Mouse (Mus musculus) embryo, embryonic 10 days (tissue): Measurements from ENCODE around the gene Ctsll3.
A peak's percentile ranks its signal among the peaks of the same experiment; 100 is the strongest.

Experiments used
- DNase-seq: peaks from one replicate; pipeline ENCODE4 v3.0.0-alpha.2; 2015; ENCODE audit warnings: low spot score

Gene Ctsll3

DNA sequence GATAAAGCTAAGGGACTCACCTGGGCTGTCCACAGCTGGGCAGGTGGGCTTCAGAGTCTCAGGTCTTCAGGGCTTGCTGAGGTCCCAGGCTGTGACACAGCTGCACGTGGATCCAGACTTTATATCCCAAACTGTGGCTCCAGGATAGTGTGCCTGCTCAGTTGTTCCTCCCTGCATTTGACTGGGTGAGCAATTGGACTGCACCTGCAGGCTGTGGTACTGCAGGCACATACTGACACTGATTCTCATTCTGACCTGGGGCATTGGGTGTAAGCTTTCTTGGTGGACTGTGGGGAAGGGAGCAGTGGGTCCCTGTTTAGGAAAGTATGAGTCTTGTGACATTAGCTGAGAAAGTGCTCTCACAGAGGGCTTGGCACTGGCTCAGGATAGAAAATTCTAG is at the start of gene Ctsll3:
Gene Ctsll3, minus strand, starts transcription at position 101 of the 400 bp plus-strand sequence.
- DNase-seq, result no peak

DNA sequence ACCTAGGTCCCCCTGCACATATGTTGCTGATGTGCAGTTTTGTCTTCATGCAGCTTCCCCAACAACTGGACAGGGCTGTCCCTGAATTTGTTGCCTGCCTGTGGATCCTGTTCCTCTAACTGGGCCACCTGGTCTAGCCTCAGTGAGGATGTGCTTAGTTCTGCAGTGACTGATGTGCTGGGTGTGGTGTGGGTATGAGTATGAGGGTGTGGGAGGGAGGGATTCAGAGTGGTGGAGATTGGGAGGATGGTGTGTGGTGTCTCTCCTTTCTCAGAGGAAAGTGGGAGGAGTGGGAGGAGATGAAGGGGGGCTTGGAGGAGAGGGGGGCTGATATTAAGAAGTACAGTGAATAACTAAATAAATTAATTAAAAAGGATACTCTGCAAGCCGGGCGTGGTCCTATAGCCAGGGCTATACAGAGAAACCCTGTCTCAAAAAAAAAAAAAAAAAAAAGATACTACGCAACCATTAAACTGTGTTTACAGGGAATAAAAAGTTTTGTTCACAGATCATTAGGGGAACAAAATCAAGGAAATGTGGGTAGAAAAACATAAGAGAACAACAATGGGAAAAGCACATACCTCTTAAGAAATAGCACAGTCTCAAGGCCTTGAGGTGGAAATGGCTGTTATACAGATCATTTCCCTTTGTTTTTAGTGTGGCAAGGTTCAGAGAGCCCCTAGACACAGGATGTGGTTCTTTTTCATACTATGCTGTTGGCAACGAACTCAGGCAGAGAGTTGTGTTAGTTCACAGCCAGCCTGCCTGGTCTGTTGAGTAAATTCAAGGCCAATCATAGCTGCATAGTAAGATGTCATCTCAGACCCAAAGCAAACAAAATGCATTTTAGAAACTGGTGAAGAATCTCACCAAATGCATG is 45.8 kb upstream of the Ctsll3 start:
- DNase-seq, result no peak

DNA sequence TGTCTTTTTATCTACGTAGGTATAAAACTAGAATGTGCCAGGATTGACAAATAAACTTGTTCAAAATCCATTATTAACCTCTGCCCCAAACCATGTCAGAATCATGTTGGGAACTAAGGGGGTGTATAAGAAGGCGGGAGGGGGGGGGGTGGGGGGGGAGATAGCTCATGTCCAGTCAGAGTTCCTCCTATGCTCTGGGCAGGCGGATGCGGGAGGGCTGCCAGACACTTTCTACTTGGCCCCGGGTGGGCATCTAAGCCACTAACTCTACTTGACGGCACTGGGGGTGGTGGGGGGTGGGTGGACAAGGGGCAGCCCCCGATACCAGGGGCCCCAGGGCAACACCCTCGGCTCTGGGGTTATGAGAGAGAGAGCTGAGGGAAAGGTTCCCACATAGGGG is 40.5 kb upstream of the Ctsll3 start:
- DNase-seq, result no peak

DNA sequence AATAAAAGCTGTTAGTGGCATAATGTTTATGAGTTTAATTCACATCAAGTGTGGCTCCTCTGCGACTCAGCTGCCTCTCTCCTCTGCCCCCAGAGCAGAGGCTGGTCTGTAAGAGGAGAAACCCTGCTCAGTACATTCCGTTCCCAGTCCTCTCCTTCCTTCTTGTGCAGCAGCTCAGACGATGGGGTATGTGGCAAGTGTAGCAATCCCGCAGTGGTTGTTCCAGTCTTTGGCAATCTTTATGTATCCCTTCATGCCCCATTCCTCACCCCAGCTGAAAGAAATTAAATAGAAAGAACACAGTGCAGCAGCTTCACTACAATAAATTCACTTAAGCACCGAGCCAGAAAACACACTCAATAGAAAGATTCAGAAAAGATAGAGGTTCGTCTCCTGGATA is 40.1 kb upstream of the Ctsll3 start:
- DNase-seq, result no peak

DNA sequence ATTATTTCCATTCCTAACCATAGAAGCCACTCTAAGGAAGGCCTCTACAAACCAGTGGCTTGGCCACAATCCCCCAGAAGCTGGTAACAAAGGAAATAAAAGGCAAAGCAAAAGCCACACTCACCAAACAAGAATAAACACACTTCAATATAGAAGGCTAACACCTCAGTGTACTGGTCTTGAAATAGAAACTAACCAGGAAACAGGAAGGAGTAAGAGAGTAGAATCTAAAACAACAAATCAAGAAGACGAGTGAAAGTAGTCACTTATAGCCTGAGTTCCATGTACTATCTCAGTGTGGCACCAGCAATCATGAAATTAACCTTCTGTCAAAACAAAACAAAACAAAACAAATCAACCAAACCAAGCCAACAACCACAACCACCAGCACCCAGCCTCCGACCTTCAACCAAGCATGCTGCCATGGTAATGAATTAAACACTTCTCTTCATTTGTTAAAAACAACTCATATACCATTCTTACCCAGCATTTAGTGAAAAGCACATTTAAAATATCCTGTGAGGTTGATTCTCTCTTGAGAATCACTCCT is 36.8 kb upstream of the Ctsll3 start:
- DNase-seq, result no peak

DNA sequence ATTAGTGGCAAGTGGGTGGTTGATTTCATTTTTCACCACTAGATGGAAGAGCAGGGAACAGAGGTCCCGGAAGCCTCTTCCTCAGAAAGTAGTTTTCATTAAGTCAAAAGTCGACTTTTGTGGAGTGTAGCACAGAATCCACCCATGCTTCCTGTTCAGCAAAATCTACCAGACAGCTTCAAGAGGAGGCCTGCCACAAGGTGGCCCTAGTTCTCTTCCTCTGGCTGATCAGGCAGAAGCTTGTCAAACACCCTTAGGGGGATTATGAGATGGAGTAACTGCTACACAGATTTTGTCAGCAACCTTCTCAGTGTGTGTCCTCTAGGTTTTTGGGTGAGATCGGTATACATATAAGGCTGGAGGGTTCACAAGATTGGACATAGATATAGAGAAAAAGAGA is 23.4 kb upstream of the Ctsll3 start:
- DNase-seq, result no peak

DNA sequence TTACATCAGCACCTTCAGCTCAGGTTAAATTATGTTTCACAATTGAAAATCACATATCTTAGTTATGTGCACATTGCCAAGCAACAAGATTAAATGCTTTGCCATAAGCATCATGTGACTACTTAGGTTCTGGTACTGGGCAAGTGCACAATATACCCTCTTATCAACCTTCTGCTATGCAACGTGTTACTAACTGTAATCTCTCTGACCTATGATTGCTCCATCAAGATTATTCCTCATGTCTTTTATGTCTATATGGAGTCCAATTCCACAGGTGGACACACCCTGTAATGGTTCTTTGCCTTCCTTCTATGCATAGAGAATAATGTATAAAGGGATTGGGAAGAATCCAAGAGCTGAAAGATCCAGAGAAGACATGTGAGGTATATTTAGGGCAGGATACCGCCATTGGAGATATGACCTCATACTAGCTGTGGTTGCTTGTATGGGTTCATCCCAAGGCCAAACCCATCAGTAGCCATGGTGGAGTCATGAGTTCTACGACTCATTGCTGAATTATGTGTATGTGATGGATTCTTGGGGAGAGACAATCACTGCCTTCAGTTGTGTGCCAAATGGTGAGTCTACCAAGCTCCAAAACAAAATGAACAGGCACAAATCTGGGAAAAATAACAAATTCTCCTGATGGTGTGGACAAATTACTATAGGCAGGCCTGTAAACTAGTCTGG is 18.0 kb upstream of the Ctsll3 start:
- no peak for DNase-seq

DNA sequence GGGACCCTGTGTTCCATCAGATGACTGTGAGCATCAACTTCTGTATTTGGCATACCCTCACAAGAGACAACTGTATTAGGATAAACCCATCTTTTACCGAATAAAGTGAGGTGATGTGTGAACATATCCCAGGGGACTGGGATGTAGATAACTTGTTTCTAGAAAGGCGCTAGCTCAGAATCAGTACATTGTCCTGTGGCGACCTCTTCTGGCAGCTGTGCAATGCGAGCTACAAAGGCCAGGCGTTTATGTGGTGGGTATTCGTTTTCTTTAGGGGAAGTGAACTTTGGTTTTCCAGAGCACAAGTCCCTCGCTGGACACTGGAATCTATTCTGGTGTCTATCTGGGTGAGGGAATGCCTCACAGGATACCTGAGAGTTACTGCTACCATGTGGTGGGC is 16.8 kb upstream of the Ctsll3 start:
- DNase-seq, result peak; percentile 75

DNA sequence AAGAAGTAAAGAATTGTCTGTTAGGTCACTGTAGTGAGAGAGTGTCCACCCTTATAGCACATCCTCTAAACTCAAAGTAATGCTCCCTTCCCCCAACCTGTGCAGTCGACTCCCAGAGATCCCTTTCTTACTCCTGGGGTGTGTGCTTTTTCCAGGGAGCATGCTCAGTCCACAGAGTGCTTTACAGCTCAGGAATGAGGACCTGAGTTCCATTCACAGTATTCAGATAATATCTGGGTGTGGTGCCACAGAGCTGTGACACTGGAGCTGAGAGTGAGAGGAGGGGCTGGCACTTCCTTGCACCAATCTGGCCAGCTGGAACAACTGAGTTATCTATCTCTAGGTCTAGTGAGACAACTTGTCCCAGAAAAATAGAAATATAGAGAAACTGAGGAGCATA is 11.1 kb upstream of the Ctsll3 start:
- DNase-seq, result no peak

DNA sequence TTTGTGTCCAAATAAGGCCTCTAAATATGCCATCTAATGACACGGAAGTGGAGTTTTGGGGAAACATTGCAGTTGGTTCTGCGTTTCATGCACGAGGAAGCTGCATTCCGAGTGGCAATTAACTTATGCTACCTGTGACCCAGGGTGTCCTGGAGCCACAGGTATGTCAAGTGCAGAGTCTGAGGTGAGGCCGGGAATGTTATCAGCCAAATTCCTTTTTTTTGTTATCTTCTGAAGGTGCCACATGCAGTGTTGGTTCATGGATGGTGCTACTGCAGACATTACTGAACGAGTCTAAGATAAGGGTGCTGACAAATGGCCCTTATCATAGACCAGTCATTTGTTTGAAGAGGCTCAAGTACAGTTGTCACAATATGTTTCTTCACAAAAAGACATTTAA is 10.1 kb upstream of the Ctsll3 start:
- no peak for DNase-seq

DNA sequence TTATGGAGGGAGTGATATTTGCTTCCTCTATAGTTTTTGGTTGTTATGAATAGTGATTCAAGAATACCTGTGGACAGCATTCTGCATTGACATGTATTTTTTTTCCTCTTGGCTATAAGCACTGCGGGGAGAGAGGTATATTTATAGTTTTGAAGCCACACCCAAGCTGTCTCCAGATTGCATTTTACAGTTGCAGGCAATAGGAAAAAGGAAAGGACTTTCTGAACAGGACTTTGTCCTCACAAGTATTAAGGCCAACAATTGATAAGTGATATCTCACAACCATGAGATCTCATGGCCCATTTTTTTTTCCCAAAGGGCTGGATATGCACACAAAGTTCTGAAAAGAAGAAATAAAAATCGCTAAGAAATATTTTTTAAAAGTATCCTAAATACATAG is 7.0 kb upstream of the Ctsll3 start:
- DNase-seq, result no peak

DNA sequence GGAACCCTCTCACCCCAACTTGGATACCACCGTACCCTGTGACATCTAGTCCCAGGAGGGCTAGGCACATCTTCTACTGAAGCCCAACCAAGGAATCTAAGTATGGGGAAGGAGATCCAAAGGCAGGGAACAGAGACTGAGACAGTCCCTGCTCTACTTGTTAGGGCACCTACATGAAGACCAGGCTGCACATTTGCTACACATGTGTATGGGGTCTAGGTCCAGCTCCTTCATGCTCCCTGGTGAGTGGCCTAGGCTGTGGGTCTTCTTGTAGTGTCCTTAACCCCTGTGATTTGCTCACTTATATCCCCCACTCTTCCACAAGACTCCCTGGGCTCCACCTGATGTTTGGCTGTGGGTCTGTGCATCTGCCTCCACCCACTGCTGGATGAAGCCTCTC is 13.2 kb downstream of the Ctsll3 start:
- no peak for DNase-seq

DNA sequence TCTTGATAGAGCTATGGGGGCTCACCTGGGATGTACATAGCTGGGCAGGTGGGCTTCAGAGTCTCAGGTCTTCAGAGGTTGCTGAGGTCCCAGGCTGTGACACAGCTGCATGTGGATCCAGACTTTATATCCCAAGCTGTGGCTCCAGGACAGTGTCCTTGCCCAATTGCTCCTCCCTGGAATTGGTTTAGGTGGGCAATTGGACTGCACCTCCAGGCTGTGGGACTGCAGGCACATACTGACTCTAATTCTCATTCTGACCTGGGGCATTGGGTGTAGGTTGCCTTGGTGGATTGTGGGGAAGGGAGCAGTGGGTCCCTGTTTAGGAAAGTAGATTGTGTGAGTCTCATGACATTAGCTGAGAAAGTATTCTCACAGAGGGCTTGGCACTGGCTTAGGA is 16.4 kb downstream of the Ctsll3 start, which contains the start of gene BC051665:
Gene BC051665, minus strand, starts transcription at position 101 of the 400 bp plus-strand sequence.
- DNase-seq, result no peak

DNA sequence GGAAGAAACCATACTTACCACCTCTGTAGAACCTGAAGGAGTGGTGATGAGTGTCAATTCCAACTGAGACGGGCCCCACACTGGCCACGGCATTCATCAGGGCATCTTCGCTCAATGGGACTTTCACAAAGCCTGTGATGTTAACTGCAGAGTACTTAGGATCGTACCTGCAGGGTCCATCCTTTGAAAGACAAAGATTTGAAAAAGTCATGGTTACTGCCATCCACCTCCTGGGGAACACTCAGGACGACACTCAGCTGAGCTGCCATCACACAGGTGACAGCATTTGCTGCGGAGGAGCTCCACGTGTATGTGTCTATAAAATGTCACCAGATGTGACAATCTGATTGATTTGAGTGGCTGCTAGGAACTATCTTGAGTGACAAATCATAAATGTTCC is 19.3 kb downstream of the Ctsll3 start:
- DNase-seq, result no peak

DNA sequence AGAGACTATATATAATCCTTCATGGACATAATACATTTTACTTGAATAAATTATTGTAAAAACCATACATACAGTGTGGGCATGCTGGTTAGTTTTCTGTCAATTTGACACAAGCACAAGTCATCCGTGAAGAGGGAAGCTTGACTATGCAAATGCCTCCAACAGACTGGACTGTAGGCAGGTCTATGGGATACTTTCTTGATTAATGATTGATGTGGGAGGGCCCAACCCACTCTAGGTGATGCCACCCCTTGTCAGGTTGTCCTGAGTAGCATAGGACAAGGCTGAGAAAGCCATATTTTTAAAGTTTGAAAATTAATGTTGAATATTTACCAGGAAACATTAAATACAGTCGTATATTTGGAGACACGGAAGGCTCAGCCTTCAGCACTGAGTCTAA is 22.1 kb downstream of the Ctsll3 start:
- DNase-seq, result no peak

DNA sequence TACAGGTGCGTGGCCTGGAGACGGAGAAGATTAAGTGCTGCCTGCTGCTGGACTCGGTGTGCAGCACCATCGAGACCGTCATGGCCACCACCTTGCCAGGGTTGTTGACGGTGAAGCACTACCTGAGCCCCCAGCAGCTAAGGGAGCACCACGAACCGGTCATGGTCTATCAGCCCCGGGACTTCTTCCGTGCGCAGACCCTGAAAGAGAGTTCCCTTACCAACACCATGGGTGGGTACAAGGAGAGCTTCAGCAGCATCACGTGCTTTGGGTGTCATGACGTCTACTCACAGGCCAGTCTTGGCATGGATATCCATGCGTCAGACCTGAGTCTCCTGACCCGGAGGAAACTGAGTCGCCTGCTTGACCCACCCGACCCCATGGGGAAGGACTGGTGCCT is 41.5 kb downstream of the Ctsll3 start:
- no peak for DNase-seq

DNA sequence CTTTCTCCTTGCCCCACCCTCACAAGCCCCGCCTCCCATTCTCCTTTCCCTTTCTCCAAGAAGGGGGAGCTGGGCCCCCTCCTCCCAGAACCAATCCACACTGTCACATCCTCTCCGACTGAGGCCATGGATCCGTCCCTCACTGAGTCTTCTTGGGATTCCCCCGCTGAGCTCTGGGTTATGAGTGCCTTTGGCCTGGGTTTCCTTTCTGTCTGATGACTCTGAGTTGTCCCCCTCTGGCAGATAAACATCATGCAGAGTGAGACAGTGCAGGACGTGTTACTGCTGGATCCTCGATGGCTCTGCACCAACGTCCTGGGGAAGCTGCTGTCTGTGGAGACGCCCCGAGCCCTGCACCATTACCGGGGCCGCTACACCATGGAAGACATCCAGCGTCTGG is 42.3 kb downstream of the Ctsll3 start:
- DNase-seq, result no peak

DNA sequence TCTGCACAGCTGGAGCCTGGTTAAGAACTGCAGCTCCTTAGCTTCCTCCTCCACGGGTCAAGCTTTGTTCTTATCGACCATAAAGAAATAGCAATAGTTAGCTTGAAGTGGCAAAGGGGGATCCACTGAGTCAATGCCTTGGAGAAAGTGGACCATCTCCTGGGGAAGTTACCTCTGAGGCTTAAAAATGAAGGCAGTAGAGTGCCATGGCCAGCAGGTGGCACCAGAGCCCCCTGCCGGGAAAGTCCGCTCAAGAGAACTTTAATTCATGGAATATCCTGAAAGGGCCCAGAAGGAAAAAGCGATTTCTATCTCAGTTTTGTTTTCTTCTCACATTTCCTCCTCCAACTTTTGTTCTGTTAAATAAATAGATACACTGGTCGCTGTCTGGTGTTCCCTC is 43.5 kb downstream of the Ctsll3 start:
- DNase-seq, result peak; percentile 42

DNA sequence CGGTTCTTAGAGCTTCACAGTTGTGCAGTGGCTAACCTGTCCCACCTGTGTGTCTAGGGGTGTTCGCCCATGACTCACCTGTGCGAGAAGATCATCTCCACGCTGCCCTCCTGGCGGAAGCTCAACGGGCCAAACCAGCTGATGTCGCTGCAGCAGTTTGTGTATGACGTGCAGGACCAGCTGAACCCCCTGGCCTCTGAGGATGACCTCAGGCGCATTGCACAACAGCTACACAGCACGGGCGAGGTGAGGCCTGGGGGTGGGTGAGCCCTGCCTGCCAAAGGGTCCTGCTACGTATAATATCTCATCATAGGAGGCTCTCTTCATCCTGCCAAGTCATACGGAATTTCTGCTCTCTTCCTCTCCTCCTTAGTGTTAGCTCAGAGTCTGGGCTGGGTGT is 45.4 kb downstream of the Ctsll3 start:
- DNase-seq, result no peak

DNA sequence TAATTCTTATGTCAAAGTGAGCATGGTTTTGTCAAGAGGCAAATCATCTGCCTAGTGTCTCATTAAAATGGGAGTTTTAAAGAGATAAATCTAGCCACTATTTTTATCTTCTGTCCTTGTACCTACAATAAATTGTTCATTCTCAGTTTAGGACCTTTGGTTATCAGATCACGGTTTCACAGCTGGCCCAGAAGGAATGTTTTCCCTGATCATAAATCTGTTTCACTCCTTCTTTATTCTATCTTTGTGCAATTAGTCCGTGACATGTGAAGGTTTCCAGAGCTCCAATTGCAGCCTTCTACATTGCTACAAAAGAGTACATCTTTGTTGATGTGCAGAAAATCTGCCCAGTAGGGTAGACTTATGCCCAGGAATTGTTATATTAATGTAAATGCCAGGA is 47.4 kb downstream of the Ctsll3 start:
- DNase-seq, result no peak

DNA sequence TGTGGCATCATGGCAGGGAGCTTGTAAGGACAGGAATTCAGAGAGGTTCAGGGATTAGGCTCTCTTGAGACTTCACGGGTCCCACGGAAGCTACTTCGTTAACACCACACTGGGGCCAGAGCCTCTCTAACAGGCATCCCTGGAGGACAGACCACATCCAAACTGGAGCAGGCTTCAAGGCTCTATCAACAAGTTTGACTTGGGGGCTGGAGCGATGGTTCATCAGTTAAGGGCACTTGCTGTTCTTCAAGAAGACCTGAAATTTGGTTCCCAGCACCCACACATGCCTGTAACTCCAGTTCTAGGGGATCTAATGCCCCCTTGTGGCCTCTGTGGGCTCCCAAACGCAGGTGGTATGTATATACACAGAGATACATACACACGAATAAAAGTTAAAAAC is 49.4 kb downstream of the Ctsll3 start:
- DNase-seq, result no peak

DNA sequence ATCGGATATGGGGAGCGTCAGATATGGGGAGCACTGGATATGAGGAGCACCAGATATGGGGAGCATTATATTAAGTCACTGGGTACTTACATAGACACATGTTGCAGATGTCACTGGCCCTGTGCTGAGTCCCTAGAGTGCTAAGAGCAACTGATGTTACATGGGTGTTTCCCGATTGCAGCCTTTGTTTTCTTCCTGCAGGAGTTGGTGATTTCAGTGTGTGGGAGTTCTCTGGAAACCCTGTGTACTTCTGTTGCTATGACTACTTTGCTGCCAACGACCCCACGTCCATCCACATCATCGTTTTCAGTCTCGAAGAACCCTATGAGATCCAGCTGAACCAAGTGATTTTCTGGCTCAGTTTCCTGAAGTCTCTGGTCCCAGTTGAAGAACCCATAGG is 51.7 kb downstream of the Ctsll3 start:
- no peak for DNase-seq

DNA sequence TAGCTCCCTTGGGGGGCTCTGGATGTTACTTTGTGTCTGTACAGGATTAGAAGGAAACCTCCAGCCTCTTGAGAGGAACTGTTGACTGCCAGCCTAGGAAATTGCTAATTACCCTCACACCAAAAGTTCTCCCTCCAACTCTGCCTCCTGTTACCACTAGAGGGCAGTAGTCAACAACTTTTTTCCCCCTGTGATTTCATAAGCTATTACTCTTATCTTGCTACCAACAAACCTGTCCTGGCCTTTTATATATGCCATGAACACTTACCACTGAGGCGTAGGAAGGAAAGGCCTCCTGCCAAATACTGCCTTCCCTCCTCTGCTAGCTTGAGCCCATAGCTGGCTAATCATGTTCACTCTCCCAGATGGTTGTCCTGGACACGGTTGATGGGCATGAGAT is 54.1 kb downstream of the Ctsll3 start:
- DNase-seq, result no peak
